ENCODE assay signal across 17 mouse cellular contexts in genomic region chr3:86641393-86641792, GRCm38 (mm10).
"Had no signal": no experiment of that assay in that cellular context is flagged by ENCODE, and none has a peak within 500 bp of the region (broad histone marks: within the 10 kb centered on the region; RNA-seq: fewer than 3 reads in every experiment).

No protein-coding gene starts in this region.

- H3K36me3 ChIP-seq: midbrain, embryonic 12.5 days; neural tube, embryonic 15.5 days; stomach, embryonic 15.5 days had no signal

- H3K4me2 ChIP-seq: lung, embryonic 14.5 days; midbrain, embryonic 12.5 days; neural tube, embryonic 13.5 days; neural tube, embryonic 15.5 days; stomach, embryonic 15.5 days had no signal

- H3K4me1 ChIP-seq: midbrain, embryonic 10.5 days; midbrain, embryonic 12.5 days; stomach, embryonic 15.5 days had no signal

- H3K9ac ChIP-seq: lung, embryonic 14.5 days; midbrain, embryonic 12.5 days; neural tube, embryonic 13.5 days; neural tube, embryonic 15.5 days; stomach, embryonic 15.5 days had no signal

- H3K27ac ChIP-seq: midbrain, embryonic 10.5 days; midbrain, embryonic 12.5 days; neural tube, embryonic 15.5 days; stomach, embryonic 15.5 days; stomach, postnatal 0 days had no signal

- H3K9me3 ChIP-seq: midbrain, embryonic 10.5 days; midbrain, embryonic 12.5 days; neural tube, embryonic 13.5 days; neural tube, embryonic 15.5 days; stomach, embryonic 15.5 days had no signal

- ATAC-seq: midbrain, embryonic 16.5 days had no signal

- DNase-seq: lung, adult 18-20 months; lung, embryonic 14.5 days; lung, postnatal 10 days; lung, postnatal 4 days; midbrain, embryonic 14.5 days; right cerebral cortex, postnatal 14 days; thymus, adult 2 months; thymus, postnatal 25 days; thymus, postnatal 4 days had no signal

- H3K4me3 ChIP-seq: midbrain, embryonic 10.5 days; midbrain, embryonic 12.5 days; myocyte; neural tube, embryonic 13.5 days; neural tube, embryonic 15.5 days; stomach, embryonic 15.5 days had no signal

- H3K27me3 ChIP-seq: midbrain, embryonic 12.5 days; neural tube, embryonic 13.5 days; neural tube, embryonic 15.5 days; stomach, embryonic 15.5 days had no signal
